Mouse (Mus musculus) liver, embryonic 14.5 days (tissue): ENCODE measurements around the gene Cd4. TPM values are rescaled to one million over a fixed set of nuclear protein-coding genes. Genes with fewer than 3 reads are reported as not detected.

Experiments used
- ATAC-seq: fragments of 200-750 bp; cut with Nextera tagmentation; 2 replicates; pipeline ENCODE4 v1.8.0; 2017; ENCODE audit warnings: moderate number of reproducible peaks, mild to moderate bottlenecking, moderate library complexity; ENCODE audit not compliant: insufficient read depth
- DNase-seq, 3 experiments: peaks; one replicate each; pipeline ENCODE4 v3.0.0-alpha.2; 2012 to 2013; ENCODE audit warnings: low read depth in 3 of 3, low spot score in 3 of 3
- H3K27ac ChIP-seq: fragments of 300-500 bp; sonication (generic); 2 replicates; pipeline ENCODE4 v1.5.1; 2014; ENCODE audit warnings: moderate library complexity, mild to moderate bottlenecking, control low read depth, inconsistent platforms
- H3K27me3 ChIP-seq: fragments of 300-500 bp; sonication (generic); 2 replicates; pipeline ENCODE4 v1.6.1; 2014; ENCODE audit warnings: mild to moderate bottlenecking, low read length, moderate library complexity; ENCODE audit not compliant: control insufficient read depth, insufficient read depth
- H3K36me3 ChIP-seq: fragments of 300-500 bp; sonication (generic); replicated peaks from 2 replicates; pipeline ENCODE4 v1.6.1; 2014; ENCODE audit warnings: low read depth; ENCODE audit not compliant: control insufficient read depth, insufficient read depth
- H3K4me1 ChIP-seq, 2 experiments: fragments of 200-500 bp in 1 of 2; fragments of 300-500 bp in 1 of 2; sonication (generic) in 1 of 2; replicated peaks; 2 replicates each; pipeline ENCODE4 v1.6.1; 2012 to 2014; ENCODE audit warnings: antibody characterized with exemption in 1 of 2, inconsistent platforms in 1 of 2, low read length in 1 of 2; ENCODE audit not compliant: control insufficient read depth in 2 of 2, insufficient read depth in 2 of 2
- H3K4me2 ChIP-seq: fragments of 300-500 bp; sonication (generic); 2 replicates; pipeline ENCODE4 v1.6.1; 2014; ENCODE audit warnings: low read depth, mild to moderate bottlenecking, control low read depth, moderate library complexity
- H3K4me3 ChIP-seq, 2 experiments: fragments of 200-500 bp in 1 of 2; fragments of 300-500 bp in 1 of 2; sonication (generic) in 1 of 2; 2 replicates each; pipeline ENCODE4 v1.5.1; 2012 to 2014; ENCODE audit warnings: low read depth in 2 of 2, low read length in 2 of 2, mild to moderate bottlenecking in 2 of 2, control low read depth in 1 of 2, inconsistent platforms in 1 of 2, moderate library complexity in 1 of 2; ENCODE audit not compliant: insufficient read depth in 1 of 2
- H3K9ac ChIP-seq: fragments of 300-500 bp; sonication (generic); replicated peaks from 2 replicates; pipeline ENCODE4 v1.6.1; 2014; ENCODE audit warnings: mild to moderate bottlenecking, control low read depth, moderate library complexity
- H3K9me3 ChIP-seq: fragments of 300-500 bp; sonication (generic); 2 replicates; pipeline ENCODE4 v1.6.1; 2016; ENCODE audit warnings: low read length, mixed read lengths; ENCODE audit not compliant: control insufficient read depth
- CTCF ChIP-seq: IDR thresholded peaks from 2 replicates; pipeline ENCODE4 v1.5.1; 2016; ENCODE audit warnings: antibody characterized with exemption, low read depth, control low read depth
- EP300 ChIP-seq: IDR thresholded peaks from 2 replicates; pipeline ENCODE4 v1.6.1; 2016; ENCODE audit warnings: antibody characterized with exemption, low read depth
- WGBS: fragments of 180-500 bp; shearing (Covaris S2); extraction: QIAGEN DNeasy Blood & Tissue Kit; methylation state at CpG from one replicate; pipeline ENCODE4 v1.1.7; 2014; ENCODE audit not compliant: insufficient replicate concordance; 5-methylcytosine and 5-hydroxymethylcytosine counted together
- polyA plus RNA-seq, 2 experiments: library from polyadenylated mRNA; depleted of rRNA in 1 of 2; stranded (reverse) in 1 of 2; unstranded in 1 of 2; fragments of >200 nt; fragmentation: Nextera tagmentation in 1 of 2; extraction: Ambion mirVana in 1 of 2; gene quantifications; 2 replicates each; pipeline versions ENCODE4 v1.2.1 to v1.2.3; 2012 to 2014

The Cd4 gene
- polyA plus RNA-seq, 2 experiments: 0.03 to 0.07 TPM

DNA sequence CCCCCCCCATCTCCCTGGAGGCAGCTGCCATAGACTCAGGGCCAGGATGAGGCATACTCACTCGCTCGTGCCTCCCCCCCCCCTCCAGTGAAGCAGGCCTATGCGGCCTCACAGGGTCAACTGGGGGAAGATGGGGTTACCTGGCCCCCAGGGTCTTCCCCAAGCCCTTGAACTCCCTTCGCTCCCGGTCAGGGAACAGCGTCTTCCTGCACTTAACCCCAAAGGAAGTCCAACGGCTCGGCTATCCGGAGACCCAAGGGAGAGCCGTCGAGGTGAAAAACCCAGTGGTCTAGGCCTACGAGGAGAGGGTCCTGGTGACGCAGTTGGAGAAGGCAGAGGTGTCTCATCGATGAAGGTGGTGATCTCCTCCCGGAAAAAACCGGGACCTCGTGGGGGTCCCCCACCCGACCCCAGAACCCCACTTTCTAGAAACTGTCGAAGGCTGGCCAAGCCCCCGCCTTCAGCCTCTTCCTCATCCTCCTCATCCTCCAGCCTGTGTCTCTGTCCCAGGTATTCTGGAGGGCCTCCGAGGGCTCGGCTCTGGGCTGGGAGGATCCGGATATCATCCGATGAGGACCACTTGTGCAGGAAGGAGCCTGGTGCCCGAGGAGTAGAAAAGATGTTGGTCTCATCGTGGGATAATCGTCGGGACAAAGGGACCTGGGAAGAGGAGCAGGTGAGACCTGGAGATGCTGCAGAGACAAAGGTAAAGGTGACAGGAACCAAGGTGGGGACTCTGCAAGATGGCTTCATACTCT, 29.3 kb downstream of the Cd4 start:
- H3K36me3 ChIP-seq: no peaks in the 10 kb centered on the region
- 53% methylated on average over 28 of the region's 28 CpGs for WGBS
- DNase-seq (no peak), ATAC-seq (no peak)
- no peak overlapping the region for H3K9ac ChIP-seq
- H3K4me1 ChIP-seq: no peaks in the 10 kb centered on the region
- no peak overlapping the region for H3K4me3 ChIP-seq
- H3K27me3 ChIP-seq: peaks cover 68% of the 10 kb centered on the region
- no peak overlapping the region for H3K4me2 ChIP-seq
- no peak for TF ChIP-seq EP300
- no peak for TF ChIP-seq CTCF
- no peak overlapping the region for H3K27ac ChIP-seq
- H3K9me3 ChIP-seq: no peaks in the 10 kb centered on the region

- peaks cover 60% of the 10 kb centered on the region for H3K27me3 ChIP-seq
- peak overlapping the region; percentile 65; the same call in 1 of the 2 replicates for H3K4me2 ChIP-seq
- no peak for DNase-seq
- no peaks in the 10 kb centered on the region for H3K4me1 ChIP-seq
- TF ChIP-seq CTCF: no peak
- TF ChIP-seq EP300: no peak
- peak overlapping the region in 1 of 2 experiments; percentile 6; a peak in 1 of 4 replicates for H3K4me3 ChIP-seq
- H3K9me3 ChIP-seq: no peaks in the 10 kb centered on the region
- no peaks in the 10 kb centered on the region for H3K36me3 ChIP-seq
- ATAC-seq: no peak
- H3K27ac ChIP-seq: no peak overlapping the region
- H3K9ac ChIP-seq: no peak overlapping the region
- WGBS: 22% methylated on average over 26 of the region's 26 CpGs
Observed at GRCm38 (mm10) chr6:124857840-124858530, 30.0 kb downstream of the Cd4 start.

DNA sequence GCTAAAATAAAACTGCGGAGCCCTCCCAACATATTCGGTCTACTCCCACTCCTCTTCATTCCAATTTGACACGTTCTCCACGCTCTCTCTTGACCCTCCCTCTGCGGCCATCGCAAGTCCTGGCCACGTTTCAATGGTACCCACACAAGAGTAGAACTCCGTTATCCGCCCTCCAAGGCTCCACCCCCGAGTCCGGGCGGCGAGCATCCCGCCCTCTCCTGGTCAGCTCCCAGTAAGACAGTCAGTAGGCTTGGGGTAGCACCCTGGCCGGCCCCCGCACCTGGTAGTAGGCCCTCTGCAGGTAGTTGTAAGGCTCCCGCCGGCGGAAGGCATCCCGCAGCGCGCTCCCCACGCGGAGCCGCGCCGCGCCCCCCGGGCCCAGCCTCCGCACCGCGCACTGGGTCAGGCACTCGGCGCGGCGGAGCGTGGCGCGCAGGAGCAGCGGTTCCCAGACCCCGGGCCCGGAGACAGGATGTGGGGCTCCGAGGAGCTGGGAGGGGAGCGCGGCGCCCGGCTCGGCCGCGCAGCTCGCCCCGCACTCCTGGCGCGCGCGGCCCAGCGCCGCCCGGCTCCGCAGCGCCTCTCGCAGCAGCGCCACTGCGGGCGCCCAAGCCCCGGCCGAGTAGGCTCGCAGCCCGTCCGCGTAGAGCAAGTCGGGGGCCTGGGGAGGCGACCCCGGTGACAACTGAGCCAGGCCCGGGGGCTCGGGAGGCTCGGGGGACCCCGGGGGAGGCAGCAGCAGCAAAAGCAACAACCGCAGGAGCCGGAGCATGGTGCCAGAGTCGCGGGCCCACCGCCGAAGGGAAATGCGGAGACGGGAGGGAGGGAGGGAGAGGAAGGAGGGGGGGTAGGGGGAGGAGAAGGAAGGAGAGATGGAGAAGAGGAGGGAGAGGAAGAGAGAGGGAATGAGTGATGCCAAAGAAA, 30.8 kb downstream of the Cd4 start, which contains the start of gene P3h3:
P3h3 (minus strand) TSS at position 837 of the 924 bp plus-strand sequence.
- 1% methylated on average over 83 of the region's 86 CpGs for WGBS
- H3K27ac ChIP-seq: no peak within 1 kb of the TSS
- TF ChIP-seq CTCF (peak; percentile 71), EP300 (no peak)
- no peaks in the 10 kb centered on the region for H3K36me3 ChIP-seq
- H3K4me3 ChIP-seq: peak within 1 kb of the TSS; percentile 13 to 54
- DNase-seq: peak in 2 of 3 experiments; percentile 9
- H3K4me1 ChIP-seq: no peaks in the 10 kb centered on the region
- H3K4me2 ChIP-seq: peak within 1 kb of the TSS; percentile 65
- no peaks in the 10 kb centered on the region for H3K9me3 ChIP-seq
- peak; percentile 57; the same call in 1 of the 2 replicates for ATAC-seq
- peaks cover 52% of the 10 kb centered on the region for H3K27me3 ChIP-seq
- no peak within 1 kb of the TSS for H3K9ac ChIP-seq

DNA sequence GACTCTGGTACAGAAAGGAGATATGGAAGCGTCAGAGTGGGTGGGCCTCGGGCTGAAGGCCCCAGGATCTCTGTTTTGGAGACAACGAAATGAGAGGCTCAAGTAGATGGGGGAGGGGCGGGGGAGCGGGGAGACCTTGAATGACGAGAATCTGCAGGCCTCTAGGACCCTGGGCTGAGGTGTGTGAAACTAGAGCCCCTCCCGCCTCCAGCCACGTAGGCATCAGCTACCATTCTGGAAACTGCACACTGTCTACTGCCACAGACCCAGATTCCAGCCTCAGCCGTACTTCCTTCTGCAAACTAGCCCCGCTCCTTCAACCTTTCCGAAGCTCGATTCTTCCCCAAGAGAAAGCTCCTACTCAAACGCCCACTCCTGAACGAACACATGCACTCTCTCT, 31.7 kb downstream of the Cd4 start:
- Histone ChIP-seq H3K27ac (no peak overlapping the region), H3K9ac (no peak overlapping the region), H3K9me3 (no peaks in the 10 kb centered on the region), H3K36me3 (no peaks in the 10 kb centered on the region), H3K27me3 (peaks cover 46% of the 10 kb centered on the region), H3K4me1 (no peaks in the 10 kb centered on the region), H3K4me3 (no peak overlapping the region), H3K4me2 (peak overlapping the region; percentile 65)
- TF ChIP-seq EP300 (no peak), CTCF (no peak)
- 18% methylated on average over 14 of the region's 14 CpGs for WGBS
- DNase-seq (no peak), ATAC-seq (no peak)
